Mouse (Mus musculus) left cerebral cortex, adult 8-10 months (tissue): ENCODE results near the gene Tsr1. TPM values are rescaled to one million over a fixed set of nuclear protein-coding genes. Genes with fewer than 3 reads are reported as not detected.
A peak's percentile ranks its signal among the peaks of the same experiment; 100 is the strongest.

Experiments
- DNase-seq, 2 experiments: peaks; one replicate each; pipeline ENCODE4 v3.0.0; 2022; ENCODE audit warnings: low spot score in 2 of 2
- total RNA-seq, 4 experiments: library from RNA; stranded (reverse); gene quantifications; 2 replicates each; pipeline ENCODE4 v1.2.4; 2022

The Tsr1 gene
- 10 to 100 TPM; 29.8 to 38.1 (median 30.8) TPM for total RNA-seq

GRCm38 (mm10) chr11:74897678-74898516, at the start of gene Tsr1:
TSS of gene Tsr1 (plus strand) at chr11:74898071.
- peak; percentile 72 to 92 for DNase-seq

DNA sequence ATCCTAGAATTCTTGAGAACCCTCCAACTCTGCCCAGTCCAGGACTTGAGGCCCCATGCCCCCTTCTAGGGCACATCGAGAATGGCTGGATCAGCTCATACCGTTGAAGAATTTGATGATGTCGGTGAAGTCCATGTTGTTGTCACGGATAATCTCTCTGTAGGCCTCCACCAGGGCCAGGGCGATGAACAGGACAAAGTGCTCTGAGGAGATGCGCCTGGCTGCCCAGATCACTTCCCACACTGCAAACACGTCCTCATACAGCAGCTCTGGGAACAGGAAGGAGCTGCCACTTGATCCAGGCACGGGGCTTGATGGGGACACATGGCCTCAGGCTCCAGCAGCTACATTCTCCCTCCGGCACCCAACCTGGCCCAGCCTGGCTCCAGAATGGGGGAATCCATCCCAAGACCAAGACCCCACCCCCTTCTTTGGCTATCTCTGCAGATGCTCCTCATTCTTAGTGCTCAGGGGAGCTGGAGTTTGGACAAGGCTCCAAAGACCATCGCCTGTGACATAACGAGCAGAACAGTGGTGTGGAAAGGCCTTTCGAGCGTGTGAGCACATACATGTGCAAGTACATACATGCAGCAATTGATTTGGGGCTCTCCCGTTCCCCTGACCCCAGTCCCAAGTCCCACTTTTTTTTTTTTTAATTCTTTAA, 46.7 kb upstream of the Tsr1 start:
- DNase-seq = no peak

DNA sequence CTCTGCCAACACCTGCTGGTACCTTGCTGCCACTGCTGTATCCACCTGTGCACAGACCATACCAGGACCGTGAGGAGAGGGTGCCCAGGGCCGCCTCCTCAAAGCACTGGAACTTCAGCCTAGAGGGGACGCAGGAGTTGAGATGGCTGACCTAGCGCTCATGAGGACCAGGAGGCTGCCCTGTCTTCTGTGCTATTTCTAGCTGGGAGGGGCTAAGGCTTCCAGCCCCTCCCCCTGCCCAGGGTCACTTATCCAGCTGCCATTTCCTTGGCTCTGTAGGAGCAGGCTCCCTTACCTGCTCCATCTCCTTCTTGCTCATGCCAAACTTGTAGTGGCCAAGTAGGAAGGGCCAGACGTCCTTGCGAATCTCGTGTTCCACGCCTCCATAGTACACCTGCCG, 40.1 kb upstream of the Tsr1 start:
- DNase-seq = no peak

- no peak for DNase-seq
Observed at GRCm38 (mm10) chr11:74862129-74862528, 35.7 kb upstream of the Tsr1 start.

- DNase-seq = no peak
Observed at GRCm38 (mm10) chr11:74863471-74863870, 34.4 kb upstream of the Tsr1 start.

GRCm38 (mm10) chr11:74864421-74864820, 33.5 kb upstream of the Tsr1 start:
- DNase-seq = no peak

DNA sequence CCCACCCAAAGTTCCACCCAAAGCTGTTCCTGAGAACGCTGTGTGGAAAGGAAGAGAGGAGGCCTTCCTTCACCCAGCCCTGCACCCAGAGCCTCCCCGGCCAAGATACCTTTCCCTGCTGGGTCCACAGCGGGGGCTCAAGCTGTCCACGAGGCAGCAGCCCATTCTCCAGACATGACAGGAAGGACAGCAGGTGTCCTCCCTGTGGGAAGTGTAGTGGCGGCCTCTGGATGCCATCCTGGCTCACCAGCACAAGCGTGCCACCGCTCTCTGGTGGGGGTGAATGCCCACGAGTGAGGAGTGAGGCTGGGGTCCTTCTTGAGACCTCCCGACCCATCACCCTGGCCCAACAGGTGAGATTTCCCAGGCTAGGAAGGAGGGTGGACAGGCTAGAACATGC, 32.6 kb upstream of the Tsr1 start:
- DNase-seq = no peak

- DNase-seq = no peak
Observed at GRCm38 (mm10) chr11:74866640-74867039, 31.2 kb upstream of the Tsr1 start.

DNA sequence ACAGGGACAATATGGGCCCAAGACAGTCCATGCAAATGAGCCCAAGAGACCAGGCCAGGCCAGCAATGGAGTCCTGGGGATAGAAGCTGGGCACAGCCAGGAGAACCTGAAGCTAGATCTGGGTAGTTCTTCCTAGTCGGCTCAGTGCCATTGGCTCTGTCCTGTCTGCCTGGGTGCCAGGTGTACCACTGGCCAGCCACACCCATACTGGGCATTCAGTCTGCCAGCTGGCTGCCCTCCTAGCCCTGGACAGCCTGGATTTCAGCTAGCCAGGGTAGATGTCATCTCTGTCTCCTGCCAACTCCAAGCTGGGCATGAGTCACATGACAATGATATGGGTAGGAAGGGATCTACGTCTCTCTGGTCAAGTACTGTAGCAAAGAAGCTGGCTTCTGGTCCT, 30.7 kb upstream of the Tsr1 start:
- no peak for DNase-seq

DNA sequence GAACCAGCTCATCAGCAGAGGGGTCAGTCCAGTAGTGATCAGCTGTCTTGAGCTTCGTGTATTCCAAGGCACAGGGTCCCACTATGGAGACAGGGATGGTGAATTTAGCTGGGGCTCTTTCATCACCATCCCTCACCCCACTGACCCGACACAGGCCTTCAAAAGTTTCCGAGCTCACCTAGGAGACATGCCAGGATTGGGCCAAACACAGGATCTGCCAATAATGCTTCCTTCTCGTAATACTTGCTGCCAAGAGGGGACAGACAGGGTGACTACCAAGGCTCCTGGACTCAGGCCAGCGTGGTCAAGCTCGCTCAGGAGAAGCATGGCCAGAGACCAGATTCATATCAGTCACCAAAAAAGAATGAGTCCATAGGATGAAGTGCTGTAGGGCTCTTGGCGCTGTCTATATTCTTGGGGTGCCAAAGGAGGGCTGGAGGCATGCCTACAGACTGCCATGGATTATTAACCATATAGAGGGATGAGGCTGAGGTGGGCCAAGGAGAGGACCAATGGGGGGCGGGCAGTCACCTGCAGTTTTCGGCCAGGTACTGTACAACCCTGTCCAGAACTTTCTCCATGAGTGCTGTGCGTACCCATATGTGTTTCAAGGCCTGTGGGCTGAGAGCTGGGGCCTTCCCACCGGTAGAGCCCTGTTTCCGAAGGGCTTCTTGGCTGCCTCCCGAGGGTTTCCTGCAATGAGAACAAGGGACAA, 29.7 kb upstream of the Tsr1 start:
- DNase-seq = no peak

DNA sequence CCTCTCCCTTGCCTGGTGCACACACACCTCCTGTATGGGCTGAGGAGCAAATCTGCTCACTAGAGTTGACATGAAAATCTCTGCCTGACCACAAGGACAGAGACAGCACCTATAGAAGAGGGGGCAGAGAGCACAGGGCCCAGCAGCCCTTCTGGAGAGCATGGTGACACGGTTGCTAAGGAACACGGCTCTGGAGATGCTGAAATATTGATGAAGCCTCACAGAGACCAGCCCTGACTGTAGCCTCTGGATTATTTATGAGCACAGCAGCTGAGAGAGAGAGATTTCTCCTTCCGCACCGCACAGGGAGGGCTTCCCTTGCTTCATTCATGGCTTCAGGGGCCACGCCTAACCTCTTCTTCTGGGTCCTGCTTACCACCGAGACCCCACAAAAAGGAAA, 28.3 kb upstream of the Tsr1 start:
- no peak for DNase-seq

DNA sequence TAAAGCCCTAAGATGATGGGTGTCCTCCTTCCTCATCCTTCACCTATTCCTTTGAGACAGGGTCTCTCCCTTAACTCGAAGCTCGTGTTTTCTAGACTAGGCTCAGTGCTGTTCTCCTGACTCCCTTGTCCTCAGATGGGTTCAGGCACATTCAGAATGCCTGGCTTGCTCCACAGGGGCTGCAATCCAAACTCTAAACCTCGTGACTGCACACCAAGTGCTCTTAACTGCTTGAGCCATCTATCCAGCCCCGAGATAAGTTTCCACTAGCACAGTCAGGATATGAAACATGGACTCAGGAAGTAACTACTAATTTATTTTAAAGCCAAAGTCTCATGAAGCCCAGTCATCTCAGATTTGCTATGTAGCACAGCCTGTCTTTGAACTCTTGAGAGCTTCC, 27.3 kb upstream of the Tsr1 start:
- DNase-seq = no peak

- DNase-seq = peak; percentile 36 to 68
Observed at GRCm38 (mm10) chr11:74870991-74871622, 26.8 kb upstream of the Tsr1 start.

GRCm38 (mm10) chr11:74874630-74875029, 23.2 kb upstream of the Tsr1 start:
- DNase-seq = peak in 1 of 2 experiments; percentile 74

DNA sequence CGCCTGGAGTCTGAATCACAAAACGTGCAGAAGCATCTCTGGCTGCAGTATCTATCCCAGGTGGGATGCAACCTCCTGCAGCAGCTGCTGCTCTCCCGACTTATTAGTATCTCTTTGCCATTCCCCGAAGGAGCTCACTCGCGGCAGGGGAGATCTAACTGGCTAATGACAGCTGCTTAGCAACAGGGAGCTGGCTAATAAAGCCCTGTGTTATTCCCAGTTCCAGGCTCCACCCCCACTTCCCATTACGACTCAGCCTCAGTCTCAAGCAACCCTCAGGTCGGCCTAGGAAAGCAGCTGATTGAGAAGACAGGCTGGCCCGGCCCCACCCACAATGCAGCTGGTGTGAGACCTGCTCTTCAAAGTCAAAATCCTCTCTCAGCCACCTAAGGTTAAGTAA, 21.1 kb upstream of the Tsr1 start:
- DNase-seq = peak; percentile 54 to 76

DNA sequence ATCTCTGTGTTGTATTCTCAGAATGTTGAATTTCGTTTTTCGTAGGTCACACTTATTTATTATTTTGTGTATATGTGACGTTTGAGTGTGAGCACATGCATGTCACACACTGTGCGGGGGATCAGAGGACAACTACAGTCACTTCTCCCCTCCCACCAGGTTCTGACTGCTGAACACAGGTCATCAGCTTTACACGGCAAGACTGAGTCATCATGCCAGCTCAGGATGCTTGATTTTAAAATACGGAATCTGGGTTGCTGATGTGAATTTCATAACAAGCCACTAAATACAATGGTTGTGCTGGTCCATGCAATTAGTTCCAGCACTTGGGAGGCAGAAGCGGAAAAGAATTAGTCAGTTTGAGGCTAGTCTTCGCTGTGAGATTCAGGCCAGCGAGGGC, 16.9 kb upstream of the Tsr1 start:
- no peak for DNase-seq

DNA sequence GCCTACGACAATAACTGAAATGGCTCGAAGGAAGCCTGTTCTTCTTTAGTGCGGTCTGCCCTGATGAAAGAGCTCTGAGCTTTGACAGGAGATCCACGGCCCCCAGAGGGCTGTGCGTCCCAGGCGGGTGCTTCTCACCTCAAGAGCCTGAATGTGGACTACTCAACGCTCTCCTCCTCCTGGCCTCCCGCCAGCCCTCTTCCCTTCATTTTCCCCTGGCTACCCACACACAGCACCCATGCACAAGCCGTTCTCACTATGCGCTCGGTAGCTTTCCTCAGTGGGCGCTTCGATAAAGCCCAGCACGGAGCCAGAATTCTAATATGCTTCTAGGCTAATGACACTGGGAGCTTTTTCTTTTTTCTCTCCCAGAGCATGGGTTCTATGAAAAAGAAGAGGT, 15.9 kb upstream of the Tsr1 start:
- DNase-seq = peak in 1 of 2 experiments; percentile 34

DNA sequence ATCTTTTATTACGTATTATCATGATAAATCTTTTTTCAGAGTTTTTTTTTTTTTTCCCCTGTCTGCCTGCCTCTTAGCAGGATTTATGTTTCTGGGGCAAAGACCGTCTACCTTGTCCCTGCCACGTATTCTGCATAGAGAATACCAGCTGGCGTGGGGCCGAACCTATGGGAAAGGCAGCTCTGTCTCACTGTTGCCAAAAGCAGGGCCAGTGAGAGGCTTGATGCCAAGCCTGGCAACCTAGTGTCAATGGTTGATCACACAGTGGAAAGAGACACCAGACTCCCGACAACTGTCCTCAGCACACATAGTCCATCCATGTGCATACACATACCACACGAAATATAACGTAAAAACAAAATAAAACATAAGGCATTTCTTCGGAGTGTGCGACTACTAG, 14.8 kb upstream of the Tsr1 start:
- no peak for DNase-seq

- no peak for DNase-seq
Observed at GRCm38 (mm10) chr11:74894619-74895018, 3.3 kb upstream of the Tsr1 start.

- peak; percentile 57 to 67 for DNase-seq
Observed at GRCm38 (mm10) chr11:74895980-74896900, 1.6 kb upstream of the Tsr1 start.
